Mouse (Mus musculus) adrenal gland, postnatal 36 days (tissue): ENCODE measurements around the gene Ccdc34. TPM values are rescaled to one million over a fixed set of nuclear protein-coding genes. Genes with fewer than 3 reads are reported as not detected.
A peak's percentile ranks its signal among the peaks of the same experiment; 100 is the strongest.
"Not testable (repeated sequence)": the region's sequence is repeated elsewhere in the genome, so short reads cannot be mapped to it uniquely, and the experiment has no call there.

Experiments
- DNase-seq, 2 experiments: peaks; one replicate each; pipeline ENCODE4 v3.0.0; 2021; ENCODE audit warnings: mixed read lengths in 1 of 2
- total RNA-seq, 2 experiments: library from RNA; stranded (reverse); gene quantifications; 2 replicates each; pipeline ENCODE4 v1.2.3; 2021

The Ccdc34 gene
- total RNA-seq, 2 experiments from 2014 or later = 8.7 to 9.5 TPM

DNA sequence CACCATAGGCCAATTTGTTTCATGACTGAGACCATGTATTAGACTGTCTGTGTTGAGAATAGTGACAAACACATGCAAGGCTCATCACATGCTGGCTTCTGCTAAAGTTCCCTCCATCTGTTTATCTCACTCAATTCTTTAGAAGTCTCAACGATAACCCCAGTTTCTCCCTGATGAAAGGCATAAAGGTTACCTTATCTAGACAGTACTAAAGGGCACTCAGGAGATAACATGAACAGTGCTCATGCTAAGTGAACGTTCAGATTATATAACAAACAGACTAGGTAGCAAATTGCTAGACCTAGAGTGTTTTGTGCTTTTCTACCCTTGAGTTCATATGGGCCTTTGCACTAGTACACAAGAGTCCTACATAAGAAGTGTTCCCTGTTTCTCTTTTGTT lies 59.6 kb downstream of the Ccdc34 start:
- no peak for DNase-seq

- DNase-seq = no peak
Observed at GRCm38 (mm10) chr2:110077655-110078054, 60.0 kb downstream of the Ccdc34 start.

GRCm38 (mm10) chr2:110080532-110080931 lies 62.9 kb downstream of the Ccdc34 start:
- no peak for DNase-seq

DNA sequence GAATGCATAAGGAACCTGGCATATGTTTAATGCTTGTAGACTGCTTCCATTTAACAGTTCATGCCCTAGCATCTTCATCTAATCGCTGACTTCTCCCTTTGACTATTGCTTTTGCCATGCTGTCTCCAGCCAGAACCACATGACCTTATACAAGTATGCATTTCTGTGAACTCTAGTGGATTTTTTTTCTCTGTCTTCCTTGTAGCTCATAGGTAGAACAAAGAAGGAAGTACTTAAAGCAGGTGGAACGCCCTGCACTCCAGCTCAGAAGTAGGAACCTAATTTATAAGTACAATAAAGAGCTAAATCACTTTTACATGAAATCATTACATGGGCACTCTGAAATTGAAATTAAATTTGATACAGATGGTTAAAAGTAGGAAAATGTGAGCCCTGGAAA lies 65.4 kb downstream of the Ccdc34 start:
- no peak for DNase-seq

DNA sequence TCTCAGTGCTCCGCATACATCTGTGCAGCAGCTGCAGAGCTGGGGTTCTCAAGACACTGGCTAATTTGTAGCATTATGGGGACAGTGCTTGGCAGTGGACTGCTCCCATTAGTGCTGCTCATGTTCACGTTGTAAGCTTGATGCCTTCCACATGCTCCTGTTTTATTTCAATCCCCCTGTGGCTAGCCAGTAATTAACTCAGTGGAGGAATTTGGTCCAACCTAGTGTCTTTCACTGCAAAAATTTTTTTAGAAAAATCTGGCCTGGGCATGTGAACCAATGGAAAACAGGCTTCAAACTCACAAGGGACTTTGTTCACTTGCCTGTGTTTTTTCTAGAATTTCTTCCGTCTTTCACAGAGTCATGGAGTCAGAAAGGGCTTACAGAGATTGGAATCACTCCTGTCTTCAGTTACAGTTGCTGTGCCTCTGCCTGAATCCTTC lies 68.1 kb downstream of the Ccdc34 start:
- DNase-seq = peak in 1 of 2 experiments; percentile 1

- DNase-seq = no peak
Observed at GRCm38 (mm10) chr2:110114133-110114532, 96.5 kb downstream of the Ccdc34 start.

DNA sequence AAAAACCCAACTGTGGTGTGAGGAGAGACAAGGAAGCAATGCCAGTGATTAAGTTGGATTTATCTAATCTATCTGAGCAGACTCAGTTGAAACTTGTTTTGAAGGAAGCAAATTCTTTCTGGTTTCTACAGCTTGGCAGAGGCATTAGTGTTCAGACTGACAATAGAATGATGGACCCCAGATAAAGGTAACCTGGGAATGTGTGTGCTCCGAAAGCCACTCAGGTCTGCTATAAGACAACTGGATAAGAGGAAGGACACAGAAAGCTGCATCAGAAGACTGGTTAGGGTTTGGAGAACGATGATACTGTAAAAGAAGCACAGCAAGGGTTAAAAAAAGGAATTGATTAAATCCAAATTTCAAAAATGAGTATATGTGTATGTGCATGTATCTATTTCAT lies 111.8 kb downstream of the Ccdc34 start:
- no peak for DNase-seq

GRCm38 (mm10) chr2:110131573-110131972 lies 114.0 kb downstream of the Ccdc34 start:
- no peak for DNase-seq

DNA sequence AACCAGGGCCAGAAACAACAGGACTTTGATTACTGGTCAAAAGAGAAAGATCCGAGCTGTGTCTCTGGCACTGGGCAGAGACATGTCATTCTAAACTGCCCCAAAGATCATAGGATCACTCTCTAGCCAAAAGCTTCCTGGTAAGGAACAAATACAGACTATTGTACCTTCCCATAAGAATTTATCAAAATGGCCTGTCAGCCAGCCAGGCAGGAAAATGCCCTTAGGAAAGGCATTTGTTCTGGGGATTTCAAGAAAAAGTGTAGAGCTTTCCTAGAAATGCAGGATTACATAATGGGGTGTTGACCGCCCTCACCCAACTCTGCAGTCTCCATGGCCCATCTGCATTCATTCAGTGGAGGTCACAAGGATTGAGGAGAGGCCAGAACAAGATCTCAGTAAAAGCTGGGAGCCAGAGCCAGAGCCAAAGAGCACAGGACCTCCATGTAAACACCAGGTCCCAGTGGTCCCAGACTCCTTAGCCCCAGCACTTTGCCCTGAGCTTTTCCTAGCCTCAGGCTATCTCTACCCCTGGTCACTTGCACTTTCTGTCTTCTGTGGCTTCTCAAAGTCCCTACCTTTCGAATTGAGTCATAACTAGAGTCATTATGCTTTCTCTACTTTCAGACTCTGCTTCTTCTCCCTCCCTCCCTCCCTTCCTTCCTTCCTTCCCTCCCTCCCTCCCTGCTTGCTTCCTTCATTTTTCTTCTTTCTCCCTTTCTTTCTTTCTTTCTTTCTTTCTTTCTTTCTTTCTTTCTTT lies 115.9 kb downstream of the Ccdc34 start:
- no peak for DNase-seq

DNA sequence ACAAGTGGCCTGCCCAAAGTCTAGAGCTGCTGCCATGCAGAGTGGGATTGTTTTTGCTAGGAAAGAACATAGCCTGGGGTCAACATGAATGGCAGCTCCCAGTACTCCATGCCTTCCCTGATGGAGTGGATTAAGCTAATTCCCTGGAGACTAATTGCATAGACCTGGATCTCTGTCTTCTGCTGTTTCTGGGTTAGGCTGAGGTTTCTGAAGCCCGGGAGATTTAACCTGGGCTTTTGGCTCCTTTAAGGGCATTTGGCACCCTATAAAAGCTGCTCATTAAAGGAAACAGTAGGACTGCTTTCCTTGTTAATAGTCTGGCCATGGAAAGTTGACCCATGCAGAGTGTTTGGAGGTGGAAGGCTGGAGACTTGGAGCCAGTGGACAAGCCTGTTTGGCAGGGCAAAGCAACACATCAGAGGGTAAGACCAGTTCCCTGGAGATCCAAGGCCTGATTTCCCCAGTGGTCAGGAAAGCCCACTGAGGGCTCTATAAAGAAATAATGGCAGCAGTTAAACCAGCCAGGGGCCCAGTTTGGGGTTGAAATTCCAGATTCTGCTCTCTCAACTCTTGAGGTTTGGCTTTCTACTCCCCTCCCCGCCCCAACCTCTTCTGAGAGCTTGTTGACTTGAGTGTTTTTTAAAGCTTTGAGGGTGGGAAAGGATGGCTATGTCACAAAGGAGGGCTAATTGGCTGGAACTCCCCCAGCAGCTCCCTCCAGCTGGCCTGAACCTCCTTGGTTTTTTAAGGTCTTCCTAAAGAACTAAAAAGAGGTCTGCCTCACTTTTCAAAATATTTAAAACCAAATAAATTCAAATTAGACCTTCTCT lies 117.4 kb downstream of the Ccdc34 start:
- no peak for DNase-seq

DNA sequence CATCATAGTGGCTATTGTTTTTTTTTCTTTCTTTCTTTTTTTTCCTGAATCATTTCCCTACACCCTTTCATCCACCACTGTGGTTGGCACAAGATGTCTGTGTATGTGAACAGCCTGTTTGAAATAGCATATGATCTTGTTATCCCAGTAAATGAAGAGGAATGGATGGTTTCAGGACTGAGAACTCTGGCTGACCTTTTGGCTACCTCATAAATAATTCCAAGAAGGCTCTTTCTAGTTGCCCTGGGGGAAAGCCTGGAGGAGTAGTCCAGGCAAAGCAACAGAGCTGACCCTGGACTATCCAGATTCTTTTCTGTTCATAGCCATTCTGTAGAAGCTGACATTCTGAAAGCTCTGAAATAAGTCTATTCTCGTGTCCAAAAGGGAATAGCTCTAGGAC lies 119.7 kb downstream of the Ccdc34 start:
- no peak for DNase-seq

- peak; percentile 10 to 33 for DNase-seq
Observed at GRCm38 (mm10) chr2:110138096-110138495, 120.5 kb downstream of the Ccdc34 start.

- not testable (repeated sequence) for DNase-seq
Observed at GRCm38 (mm10) chr2:110147980-110148379, 130.4 kb downstream of the Ccdc34 start.

- no peak for DNase-seq
Observed at GRCm38 (mm10) chr2:110149246-110149645, 131.6 kb downstream of the Ccdc34 start.

GRCm38 (mm10) chr2:110156321-110156720 lies 138.7 kb downstream of the Ccdc34 start:
- no peak for DNase-seq

DNA sequence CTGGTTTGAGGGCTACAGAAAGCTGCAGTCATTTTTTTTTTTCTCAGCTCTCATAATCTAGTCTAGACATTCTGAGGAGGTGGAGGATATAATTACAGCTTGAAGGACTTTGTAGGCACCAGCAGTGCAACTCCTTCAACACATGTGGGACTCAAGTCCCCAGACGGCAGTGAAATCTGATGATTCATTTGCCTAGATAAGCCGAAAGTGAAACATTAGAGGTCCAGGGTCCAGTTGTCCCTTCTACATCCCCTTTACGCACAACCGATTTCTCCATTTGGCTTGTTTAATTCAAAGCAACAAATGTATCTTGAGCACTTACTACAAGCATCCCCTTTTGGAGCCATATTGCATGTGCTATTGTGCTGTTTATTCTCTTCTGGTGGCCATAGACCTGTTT lies 147.4 kb downstream of the Ccdc34 start:
- no peak for DNase-seq

DNA sequence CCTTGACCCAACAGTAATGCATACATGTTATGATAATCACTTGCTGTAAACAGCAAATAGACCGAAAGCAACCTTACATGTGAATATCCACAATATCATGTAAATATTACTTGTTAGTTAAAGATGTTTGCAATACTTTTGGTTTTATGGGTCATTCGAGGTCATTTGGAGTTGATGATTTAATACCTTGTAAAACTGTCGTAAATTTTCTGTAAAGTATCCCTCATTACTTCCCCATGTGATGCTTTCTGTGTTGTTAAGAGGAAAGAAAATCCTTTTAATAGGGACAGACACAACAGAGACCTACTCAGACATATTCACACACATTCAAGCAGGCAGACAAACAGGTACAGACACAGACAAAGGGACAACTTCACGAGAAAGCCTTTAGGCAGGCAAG lies 150.1 kb downstream of the Ccdc34 start:
- no peak for DNase-seq

GRCm38 (mm10) chr2:110168361-110168760 lies 150.7 kb downstream of the Ccdc34 start:
- no peak for DNase-seq

GRCm38 (mm10) chr2:110172456-110172855 lies 154.8 kb downstream of the Ccdc34 start:
- peak; percentile 65 to 66 for DNase-seq

- DNase-seq = no peak
Observed at GRCm38 (mm10) chr2:110173818-110174247, 156.2 kb downstream of the Ccdc34 start.

GRCm38 (mm10) chr2:110176761-110177400 lies 159.3 kb downstream of the Ccdc34 start:
- DNase-seq = no peak

GRCm38 (mm10) chr2:110177406-110177805 lies 159.8 kb downstream of the Ccdc34 start:
- no peak for DNase-seq

- DNase-seq = peak; percentile 81 to 82
Observed at GRCm38 (mm10) chr2:110177879-110178278, 160.3 kb downstream of the Ccdc34 start.
